Mouse (Mus musculus) olfactory bulb, adult 2 months (tissue): ENCODE measurements at regions not wholly inside any gene's neighbourhood (a gene's known extent, or its start where the extent isn't known, plus 50 kb on each side); places are given as distances from the start of the nearest gene placed in this dataset.

ENCODE experiments used
- CTCF ChIP-seq: fragments of 200-500 bp; IDR thresholded peaks from 2 replicates; pipeline ENCODE4 v1.5.1; 2012; ENCODE audit warnings: low read depth, mild to moderate bottlenecking, low read length, moderate library complexity; ENCODE audit not compliant: insufficient read depth
- POLR2A ChIP-seq: fragments of 200-500 bp; IDR thresholded peaks from 2 replicates; pipeline ENCODE4 v1.6.1; 2012; ENCODE audit warnings: mild to moderate bottlenecking, low read depth, low read length, moderate library complexity; ENCODE audit not compliant: insufficient read depth

GRCm38 (mm10) chr8:89234041-89234440, 190.1 kb upstream of the Sall1 start:
- TF ChIP-seq CTCF (no peak), POLR2A (no peak)
